Mouse (Mus musculus): ENCODE data around the gene Zfp618.
A peak's percentile ranks its signal among the peaks of the same experiment; 100 is the strongest.

The Zfp618 gene

DNA sequence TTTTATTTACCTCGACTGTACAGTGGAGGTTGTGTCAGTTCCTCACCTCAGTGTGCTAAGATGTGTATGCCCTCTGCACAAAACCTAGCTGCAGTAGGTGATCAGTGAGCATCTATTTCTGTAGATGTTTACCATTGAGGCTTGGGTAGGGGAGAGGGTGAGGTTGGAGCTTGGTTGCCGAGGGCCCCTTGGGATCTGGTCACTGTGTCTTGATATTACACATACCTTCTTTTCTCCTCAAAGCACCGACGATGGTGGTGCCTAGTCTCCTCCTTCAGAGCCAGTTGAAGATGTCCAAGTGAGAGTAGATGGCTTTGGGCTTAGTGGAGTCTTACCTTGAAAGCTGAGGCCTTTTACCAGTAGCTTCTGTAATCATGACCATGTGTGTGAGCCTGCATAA, 101.4 kb downstream of the Zfp618 start:
- DNase-seq (ENCODE audit: low read depth, low spot score), result no peak

- DNase-seq (ENCODE audit: low read depth, low spot score), result no peak
These were observed 102.4 kb downstream of the Zfp618 start for GRCm38 (mm10) chr4:63067822-63068221.

- DNase-seq (ENCODE audit: low read depth, low spot score), result no peak
These were observed 103.3 kb downstream of the Zfp618 start for GRCm38 (mm10) chr4:63068499-63069175.

DNA sequence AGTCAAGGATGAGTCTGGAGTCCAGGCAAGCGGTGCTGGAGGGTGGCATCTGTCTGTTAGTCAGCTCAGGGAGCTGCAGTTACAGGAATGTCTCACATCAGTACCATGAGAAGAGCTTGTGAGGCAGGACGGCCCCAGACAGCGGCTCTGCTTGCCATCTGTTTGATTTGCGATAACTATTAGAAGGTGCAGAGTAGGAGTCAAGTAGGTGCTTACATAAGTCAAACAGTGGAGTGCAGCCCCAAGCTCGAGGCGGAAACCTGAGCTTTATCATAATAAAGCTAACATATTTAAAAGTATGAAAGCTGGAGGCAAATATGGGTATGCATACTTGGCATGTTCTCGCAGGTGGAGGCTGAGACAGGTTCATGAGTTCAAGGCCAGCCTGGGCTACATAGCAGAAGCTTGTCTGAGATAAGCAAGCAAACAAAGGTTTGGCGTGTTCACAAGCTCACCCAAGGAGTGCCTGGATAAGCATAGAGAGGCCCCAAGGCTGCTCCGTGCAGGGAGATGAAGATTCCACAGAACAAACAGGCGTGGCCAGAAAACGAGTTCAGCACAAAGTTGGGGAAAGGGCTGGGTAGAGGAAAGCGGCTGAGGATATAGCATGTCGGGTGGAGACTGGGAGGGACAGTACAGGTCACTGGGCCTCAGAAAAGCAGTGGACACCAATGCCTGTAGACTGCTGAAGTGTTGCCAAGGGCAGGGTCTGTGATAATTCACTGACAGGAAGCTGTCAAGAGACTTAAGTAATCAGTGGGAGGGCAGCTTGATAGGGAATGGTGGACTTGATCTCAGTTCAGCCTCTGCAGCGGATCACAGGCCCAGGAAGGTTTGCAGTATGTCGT, 106.3 kb downstream of the Zfp618 start:
- DNase-seq (ENCODE audit: low read depth, low spot score), result no peak

GRCm38 (mm10) chr4:63073139-63073538, 107.8 kb downstream of the Zfp618 start:
- no peak for DNase-seq (ENCODE audit: low read depth, low spot score)

DNA sequence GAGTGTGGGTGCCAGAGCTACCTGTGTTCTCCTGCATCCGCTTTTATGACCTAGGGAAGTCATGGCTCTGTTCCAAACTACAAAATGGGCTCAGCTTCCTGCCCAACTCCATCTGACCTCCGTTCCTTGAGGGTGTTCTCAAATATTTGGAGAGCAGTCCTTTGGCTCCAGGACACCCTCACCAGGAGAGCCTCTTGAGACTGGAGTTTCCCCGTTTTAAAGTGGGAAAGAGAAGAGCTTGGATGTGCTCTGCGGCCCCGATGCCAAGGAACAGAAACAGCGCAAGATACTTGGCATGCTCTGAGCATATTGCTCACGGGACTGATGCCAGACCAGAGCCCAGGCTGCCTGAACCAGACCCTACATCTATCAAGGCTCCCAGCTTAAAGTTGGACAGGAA, 113.8 kb downstream of the Zfp618 start:
- no peak for DNase-seq (ENCODE audit: low read depth, low spot score)

DNA sequence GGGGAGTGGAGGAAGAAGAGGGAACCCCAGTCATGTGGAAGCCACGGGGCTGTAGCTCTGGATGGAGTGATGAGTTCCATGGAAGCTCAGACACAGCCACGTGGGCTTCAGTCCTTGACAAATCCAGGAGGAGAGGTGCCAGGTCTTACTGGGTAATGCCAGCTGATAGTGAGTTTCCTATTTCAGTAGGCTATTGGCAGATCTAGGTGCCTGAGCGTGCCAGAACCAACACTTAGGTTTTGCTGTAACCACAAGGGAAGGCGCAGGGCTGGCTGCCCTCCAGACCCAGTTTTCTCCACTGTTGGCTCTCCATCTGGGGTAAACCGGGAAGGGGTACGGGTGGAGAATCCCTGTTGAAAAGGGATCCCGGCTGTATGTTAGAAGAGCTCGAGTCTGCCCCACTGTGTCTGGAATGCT, 119.1 kb downstream of the Zfp618 start:
- DNase-seq (ENCODE audit: low read depth, low spot score), result no peak

- DNase-seq (ENCODE audit: low read depth, low spot score), result no peak
These were observed 124.1 kb downstream of the Zfp618 start for GRCm38 (mm10) chr4:63089484-63089883.

DNA sequence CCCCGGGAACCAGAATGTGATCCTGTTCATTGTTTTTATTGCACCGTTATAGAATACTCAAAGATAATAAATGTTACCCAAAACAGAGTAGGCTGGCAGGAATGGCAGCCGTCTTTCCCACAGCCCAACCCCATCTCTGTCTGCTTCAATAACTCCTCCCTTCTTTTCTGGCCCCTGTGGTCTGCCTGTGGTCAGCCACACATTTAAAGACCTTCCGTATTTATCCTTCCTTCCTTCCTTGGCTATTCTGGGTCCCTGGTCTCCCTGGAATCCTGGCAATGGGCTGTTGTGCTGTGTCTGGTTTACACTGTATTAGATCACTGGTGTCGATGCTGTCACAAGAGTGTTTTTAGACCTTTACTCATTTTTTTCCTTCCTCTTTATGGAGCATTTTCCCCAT, 125.8 kb downstream of the Zfp618 start:
- DNase-seq (ENCODE audit: low read depth, low spot score), result no peak

DNA sequence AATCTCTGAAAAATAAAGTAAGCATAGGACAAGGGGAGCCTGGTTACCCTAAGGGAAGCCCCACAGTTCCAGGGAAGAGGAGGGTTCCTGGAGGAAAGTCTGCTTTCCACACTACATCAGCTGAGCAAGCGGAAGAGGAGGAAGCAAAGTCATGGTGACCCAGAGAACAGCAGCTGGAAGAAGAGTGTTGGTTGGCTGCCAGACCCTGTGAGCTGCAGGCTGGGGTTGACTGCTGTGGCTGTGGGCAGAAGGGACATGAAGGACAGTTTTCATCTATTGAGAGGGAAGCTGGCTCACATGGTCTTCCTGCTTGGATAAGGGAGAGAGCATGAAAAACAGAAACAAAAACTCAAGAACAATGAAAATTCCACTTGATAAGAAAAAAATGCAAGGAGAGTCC, 132.2 kb downstream of the Zfp618 start:
- no peak for DNase-seq (ENCODE audit: low read depth, low spot score)

- no peak for DNase-seq (ENCODE audit: low read depth, low spot score)
These were observed 135.1 kb downstream of the Zfp618 start for GRCm38 (mm10) chr4:63100478-63100877.

DNA sequence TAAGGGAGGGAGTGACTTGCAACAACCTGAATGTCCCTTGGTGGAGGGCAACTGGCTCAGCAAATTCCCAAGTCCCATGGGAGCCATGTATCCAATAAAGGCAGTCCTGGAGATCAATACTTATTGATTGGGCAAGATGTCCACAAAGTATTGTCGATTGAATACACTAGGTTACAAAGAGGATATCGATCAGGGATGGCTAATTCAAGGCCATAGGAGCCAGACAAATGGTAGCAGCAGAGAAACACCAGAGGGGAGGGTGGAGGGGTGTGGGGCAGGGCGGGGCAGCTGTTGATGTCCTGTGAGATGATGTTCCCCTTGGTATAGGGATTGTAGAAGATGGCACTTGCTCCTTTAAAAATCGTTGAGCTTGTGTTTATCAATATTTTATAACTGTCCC, 136.7 kb downstream of the Zfp618 start:
- no peak for DNase-seq (ENCODE audit: low read depth, low spot score)

DNA sequence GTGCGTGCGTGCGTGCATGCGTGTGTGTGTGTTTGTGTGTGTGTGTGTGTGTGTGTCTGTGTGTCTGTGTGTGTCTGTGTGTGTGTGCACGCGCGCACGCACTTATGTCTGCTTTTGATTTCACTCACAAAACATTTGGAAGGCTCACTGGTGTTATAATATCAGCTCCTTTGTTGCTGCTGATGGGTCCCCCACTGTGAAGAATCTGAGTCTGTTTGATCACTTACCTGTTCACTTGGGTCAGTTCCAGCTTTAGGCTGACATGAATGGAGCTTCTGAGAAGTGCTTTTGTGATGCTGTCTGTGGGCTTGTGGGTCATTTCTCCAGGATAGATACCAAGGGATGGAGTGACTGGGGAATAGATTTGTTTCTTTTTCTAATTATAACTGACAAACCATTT, 140.3 kb downstream of the Zfp618 start:
- DNase-seq (ENCODE audit: low read depth, low spot score), result no peak

- DNase-seq (ENCODE audit: low read depth, low spot score), result peak; percentile 89
These were observed 153.5 kb downstream of the Zfp618 start for GRCm38 (mm10) chr4:63118639-63119437.

- DNase-seq (ENCODE audit: low read depth, low spot score), result no peak
These were observed 159.6 kb downstream of the Zfp618 start for GRCm38 (mm10) chr4:63124861-63125466.

DNA sequence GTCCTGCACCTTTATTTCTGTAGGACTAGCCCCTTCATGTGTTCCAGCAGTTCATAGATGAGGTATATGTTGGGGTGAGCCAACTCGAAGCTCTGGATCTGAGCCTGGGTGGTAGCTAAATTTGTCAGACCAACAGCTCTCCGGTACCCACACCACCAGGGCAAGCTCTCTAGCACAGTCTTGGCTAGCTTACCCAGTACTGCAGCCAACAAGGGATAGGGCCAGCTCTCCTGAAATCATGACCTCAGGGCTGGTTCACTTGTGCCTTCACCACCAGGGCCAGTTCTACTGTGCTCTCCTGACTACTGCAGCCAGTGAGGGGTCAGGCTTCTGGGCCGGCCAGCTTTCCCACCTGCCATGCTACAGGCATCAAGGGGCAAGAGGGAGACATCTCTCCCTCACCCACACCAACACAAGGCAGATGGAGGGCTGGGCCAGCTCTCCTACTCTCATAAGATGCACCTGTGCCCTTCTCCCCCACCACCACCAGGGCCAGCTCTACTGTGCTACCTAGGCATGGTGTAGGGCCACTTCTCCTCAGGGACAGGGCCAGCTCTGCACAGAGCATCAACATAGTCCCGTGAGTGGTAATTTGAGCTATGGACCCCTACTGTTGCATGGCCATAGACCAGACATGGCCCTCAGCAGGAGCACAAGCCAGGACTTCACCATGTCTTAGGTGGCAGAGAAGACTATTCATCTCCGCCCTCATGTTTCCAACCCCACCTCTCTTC, 164.7 kb downstream of the Zfp618 start:
- DNase-seq (ENCODE audit: low read depth, low spot score), result no peak

GRCm38 (mm10) chr4:63147268-63147667, 181.9 kb downstream of the Zfp618 start:
- DNase-seq (ENCODE audit: low read depth, low spot score), result no peak

DNA sequence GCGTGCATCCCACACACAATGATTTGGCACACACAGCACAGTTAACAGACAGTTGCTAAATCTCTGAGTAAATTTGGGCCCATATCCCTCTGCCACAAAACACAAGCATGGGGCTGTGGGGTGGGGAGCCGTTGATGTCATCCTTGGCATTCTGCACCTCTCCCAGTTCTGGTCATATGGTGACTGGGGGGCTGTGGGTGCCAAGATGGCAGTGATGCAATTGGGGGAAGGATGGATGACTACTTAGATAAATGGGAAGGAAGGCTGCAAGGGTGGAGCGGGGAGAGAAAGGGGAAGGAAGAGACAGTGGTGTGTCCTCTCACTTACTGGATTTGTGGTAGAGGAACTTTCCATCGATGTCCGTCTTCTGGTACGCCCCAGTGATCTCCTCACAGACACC, 185.8 kb downstream of the Zfp618 start:
- no peak for DNase-seq (ENCODE audit: low read depth, low spot score)

DNA sequence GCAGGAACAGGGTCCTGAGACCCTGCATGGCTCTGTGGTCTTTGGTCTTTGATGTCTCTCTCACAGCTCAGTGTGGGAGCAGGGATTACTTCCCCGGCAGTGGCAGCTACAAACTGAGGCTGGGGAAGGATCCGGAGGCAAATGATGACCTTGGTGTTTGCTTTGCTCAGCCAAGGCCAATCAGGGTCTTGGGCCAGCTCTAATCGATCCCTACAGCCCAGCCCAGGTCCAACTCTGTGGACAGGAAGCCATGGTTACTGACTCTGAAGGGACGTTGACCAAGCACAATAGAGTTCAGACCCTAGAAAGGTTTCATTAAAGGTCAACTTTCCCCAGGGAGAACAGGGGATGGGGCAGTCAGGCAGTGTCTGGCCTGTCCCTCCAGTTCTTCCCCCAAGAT, 188.7 kb downstream of the Zfp618 start:
- DNase-seq (ENCODE audit: low read depth, low spot score), result no peak

DNA sequence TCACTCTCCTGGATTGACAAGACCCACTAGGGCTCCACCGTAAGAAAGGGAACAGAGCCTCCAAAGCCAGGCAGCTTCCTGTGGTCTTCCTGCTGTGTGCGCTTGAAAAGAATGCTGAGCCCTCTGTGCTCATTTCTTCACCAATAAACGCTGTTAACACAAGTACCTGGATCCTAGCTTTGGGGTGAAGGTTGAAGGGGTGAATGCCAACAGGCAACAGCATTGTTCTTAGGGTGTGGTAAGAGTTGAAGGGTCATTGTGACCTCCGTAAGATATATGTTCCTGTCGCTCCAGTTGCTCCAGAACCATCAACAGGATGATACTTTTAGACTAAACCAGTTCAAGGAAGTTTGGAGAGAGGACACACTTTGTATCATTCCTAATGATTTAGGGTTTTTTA, 189.3 kb downstream of the Zfp618 start, which contains the start of gene Ambp:
TSS of gene Ambp (minus strand) at position 101 of the 400 bp plus-strand sequence.
- no peak for DNase-seq (ENCODE audit: low read depth, low spot score)

GRCm38 (mm10) chr4:63155596-63155995, 190.2 kb downstream of the Zfp618 start:
- no peak for DNase-seq (ENCODE audit: low read depth, low spot score)

All from mesoderm, embryonic 11.5 days (tissue).